Mouse (Mus musculus) T-helper 1 cell (primary cell): Measurements from ENCODE around the gene Perm1.

Experiments used
- in situ Hi-C: fragments of 300-600 bp; cut with MboI, MseI; formaldehyde crosslinking; loops from one replicate; pipeline ENCODE4 v1.15.1; 2025; ENCODE audit warnings: high pct_unique_total_duplicates

The Perm1 gene

DNA sequence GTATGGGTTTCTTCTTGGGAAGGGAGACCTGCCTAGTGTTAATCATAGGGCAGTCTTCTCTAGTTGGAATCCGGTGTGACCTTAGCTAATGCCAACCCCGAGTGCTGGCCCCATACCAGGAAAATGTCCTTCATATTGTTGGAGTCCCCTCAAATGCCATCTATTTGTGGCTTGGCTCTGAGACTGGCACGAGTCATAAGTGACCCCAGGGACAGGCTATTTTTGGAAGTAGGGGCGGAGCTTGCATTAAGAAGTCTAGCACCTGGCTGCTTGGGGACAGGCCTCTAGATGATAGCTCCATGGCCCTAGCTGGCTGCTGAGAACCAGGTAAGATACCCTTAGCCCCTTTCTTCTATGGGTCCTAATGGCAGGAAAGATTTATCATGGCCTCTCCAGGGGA lies at the start of gene Perm1:
Perm1 (plus strand) TSS at position 220 of the 400 bp plus-strand sequence.
- in situ Hi-C loops, result no loop called here

GRCm38 (mm10) chr4:156166477-156166876 lies 49.2 kb upstream of the Perm1 start:
- in situ Hi-C loops, result no loop called here

DNA sequence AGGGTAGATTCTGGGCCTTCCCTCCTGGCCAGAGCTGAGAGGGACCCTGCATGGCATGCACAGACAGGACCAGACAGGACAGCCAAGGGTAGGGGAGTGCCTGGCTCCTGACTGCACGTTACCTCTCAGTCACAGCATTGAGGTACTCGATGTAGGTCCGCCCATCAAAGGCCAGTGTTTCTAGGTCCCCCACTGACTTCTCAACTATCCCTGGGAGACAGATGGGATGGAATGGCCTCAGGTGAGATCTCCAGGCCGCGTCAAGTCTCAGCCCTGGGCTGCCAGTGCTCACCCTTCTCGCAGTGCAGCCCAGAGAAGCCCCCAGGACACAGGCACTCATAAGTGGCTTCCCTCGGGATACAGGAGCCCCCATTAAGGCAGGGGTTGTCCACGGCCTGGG lies 47.1 kb upstream of the Perm1 start:
- in situ Hi-C loops, result no loop called here

- in situ Hi-C loops, result no loop called here
These were observed 46.5 kb upstream of the Perm1 start for GRCm38 (mm10) chr4:156169129-156169528.

DNA sequence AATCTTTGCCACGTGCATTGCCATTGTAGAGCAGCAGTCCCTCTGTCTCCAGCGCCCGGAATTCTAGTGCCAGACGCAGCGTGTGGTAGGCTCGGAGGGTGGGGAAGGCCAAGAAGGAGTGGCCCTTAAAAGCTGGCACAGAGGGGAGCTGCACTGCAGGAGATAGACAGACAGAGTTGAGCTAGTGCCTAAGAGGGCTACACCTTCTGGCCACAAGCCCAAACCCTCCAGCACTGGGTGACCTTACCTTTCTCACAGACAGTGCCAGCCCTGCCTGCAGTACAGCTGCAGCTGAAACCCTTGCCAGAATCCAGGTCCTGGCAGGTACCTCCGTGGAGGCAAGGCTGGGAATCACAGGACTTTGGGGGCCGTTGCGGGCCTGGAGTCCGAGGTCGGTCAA lies 43.8 kb upstream of the Perm1 start:
- in situ Hi-C loops, result loop anchor here (5.0 kb wide), 1 partner anchor 730 kb away; no protein-coding TSS in a partner anchor

- in situ Hi-C loops, result no loop called here
These were observed 38.0 kb upstream of the Perm1 start for GRCm38 (mm10) chr4:156177630-156178029.

DNA sequence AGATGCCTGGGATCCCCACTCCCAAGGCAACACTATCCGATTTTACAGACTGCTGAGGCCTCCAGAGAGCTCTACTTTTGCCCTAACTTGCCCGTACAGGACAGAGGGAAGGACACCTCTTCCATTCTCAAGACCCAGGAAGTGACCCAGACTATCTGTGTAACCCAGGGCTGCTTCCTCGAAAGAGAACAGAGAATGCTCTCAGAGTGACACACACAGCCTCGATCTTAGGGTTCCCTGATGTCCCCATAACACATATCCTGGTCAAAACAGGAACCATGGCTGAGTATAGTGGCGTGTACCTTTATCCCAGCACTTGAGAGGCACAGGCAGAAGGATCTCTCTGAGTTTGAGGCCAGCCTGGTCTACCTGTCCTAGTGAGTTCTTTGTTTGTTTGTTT lies 31.9 kb upstream of the Perm1 start:
- in situ Hi-C loops, result no loop called here

DNA sequence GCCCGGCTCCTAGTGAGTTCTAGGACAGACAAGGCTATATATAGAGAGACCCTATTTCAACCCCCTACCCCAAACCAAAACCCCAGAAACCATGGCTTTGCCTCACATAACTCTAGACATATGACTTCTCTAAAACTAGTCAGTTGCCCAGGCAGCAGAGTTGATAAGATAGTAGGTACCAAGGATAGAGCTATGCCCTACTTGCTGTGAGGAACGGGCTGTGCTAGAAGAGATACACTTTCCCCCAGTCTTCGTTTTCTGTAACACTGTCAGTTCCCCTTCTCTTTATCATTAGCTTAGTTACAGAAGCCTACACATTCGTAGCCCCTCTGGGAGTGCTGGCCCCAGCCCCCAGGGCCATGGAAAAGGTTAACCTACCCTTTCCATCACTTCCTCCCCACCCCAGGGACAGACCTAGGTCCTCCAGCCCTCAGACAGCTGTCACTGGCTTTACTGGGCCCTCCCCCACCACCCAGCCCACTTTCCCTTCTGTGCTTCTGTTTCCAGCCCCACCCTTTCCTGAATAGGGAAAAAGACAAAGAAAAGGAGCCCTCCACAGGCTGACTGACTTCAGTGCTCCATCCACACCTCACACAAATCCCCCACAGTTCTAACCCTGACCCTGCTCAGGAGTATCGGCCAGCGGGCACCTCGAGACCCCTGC lies 31.2 kb upstream of the Perm1 start:
- in situ Hi-C loops, result no loop called here

DNA sequence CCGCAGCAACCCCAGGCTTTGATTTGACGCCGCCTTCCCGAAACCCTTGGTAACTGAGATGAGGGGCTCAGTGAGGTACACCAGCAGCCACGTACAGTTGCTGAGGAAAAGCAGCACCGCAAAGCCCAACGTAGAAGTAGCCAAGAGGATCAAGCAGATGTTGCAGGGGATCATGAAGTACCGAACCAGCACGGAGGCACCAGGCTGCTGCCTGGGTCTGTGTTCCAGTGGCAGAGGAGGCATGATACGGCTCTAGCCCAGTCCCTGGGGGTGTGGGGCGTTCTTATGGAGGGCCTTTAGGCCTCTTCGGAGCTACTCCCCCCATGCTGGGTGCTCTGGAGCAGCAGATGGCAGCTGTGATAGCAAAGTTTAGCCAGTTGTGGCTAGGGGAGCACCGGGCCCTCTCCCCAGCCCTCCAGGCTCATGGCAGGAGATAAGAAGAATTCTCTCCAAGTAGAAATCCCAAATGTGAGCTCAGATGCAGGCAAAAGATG lies 30.2 kb upstream of the Perm1 start:
- in situ Hi-C loops, result no loop called here

- in situ Hi-C loops, result no loop called here
These were observed 29.5 kb upstream of the Perm1 start for GRCm38 (mm10) chr4:156185950-156186850.

GRCm38 (mm10) chr4:156188162-156188810 lies 27.4 kb upstream of the Perm1 start:
- in situ Hi-C loops, result no loop called here

DNA sequence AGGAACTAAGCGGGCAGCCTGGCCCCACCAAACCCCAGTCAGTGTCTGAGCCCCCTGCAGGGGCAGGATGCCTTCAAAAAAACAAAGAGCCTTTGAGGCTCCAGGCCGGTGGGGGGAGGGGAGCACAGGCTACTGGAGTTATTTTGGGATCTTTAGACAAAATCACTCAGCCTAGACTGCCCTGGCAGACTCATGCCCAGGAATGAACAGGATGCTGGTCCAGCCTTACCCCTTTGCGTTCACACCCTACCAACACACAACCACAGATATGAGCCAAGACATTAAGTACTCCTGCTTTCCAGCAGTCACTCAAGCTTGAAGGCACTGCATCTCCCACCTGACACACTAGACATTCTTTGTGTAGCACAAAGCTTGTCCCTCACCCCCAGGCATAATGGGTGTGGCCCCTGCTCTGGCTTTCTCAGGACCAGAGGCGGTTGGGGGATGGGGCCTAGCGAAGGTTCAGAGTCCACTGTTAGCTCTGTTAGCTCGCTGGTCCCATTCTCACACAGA lies 26.8 kb upstream of the Perm1 start:
- in situ Hi-C loops, result no loop called here

DNA sequence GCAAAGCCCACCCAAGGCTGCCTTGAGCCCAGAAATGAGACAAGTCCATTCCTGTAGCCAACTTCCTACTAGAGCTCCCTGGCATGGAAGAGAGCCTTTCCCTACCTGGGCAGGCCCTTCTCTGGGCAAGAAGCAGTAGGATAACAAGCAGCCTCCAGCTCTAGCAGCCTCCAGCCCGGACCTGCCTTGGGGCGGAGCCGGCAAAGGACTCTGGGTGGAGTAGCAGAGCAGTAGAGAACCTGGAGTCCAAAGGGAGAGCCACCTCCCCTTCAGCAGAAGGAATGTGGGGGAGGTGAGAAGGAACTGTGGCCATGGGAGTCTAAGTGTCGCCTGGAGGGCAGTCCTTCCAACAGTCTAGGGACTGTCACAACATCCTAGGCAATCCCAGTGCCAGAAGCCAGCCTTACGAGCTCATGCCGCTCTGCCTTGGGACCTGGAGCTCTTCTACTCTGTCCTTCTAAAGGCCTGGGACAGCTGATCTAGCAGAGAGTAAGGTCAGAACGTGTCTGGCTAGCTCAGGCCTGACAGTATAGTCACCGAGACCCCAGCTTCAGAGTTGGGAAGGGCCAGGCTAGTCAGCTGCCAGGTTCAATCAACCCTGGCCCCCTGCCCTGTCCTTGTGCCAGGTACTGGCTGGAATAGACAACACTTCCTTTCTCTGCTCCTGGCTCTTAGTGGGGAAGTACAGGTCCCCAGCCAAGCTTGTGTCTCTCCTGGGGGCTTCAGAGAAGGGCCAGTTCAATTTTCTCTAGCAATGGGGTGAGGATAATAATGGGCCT lies 23.1 kb upstream of the Perm1 start:
- in situ Hi-C loops, result no loop called here

GRCm38 (mm10) chr4:156193200-156193590 lies 22.5 kb upstream of the Perm1 start:
- in situ Hi-C loops, result no loop called here

- in situ Hi-C loops, result no loop called here
These were observed 21.8 kb upstream of the Perm1 start for GRCm38 (mm10) chr4:156193906-156194305.

- in situ Hi-C loops, result no loop called here
These were observed 21.3 kb upstream of the Perm1 start for GRCm38 (mm10) chr4:156194346-156194745.

DNA sequence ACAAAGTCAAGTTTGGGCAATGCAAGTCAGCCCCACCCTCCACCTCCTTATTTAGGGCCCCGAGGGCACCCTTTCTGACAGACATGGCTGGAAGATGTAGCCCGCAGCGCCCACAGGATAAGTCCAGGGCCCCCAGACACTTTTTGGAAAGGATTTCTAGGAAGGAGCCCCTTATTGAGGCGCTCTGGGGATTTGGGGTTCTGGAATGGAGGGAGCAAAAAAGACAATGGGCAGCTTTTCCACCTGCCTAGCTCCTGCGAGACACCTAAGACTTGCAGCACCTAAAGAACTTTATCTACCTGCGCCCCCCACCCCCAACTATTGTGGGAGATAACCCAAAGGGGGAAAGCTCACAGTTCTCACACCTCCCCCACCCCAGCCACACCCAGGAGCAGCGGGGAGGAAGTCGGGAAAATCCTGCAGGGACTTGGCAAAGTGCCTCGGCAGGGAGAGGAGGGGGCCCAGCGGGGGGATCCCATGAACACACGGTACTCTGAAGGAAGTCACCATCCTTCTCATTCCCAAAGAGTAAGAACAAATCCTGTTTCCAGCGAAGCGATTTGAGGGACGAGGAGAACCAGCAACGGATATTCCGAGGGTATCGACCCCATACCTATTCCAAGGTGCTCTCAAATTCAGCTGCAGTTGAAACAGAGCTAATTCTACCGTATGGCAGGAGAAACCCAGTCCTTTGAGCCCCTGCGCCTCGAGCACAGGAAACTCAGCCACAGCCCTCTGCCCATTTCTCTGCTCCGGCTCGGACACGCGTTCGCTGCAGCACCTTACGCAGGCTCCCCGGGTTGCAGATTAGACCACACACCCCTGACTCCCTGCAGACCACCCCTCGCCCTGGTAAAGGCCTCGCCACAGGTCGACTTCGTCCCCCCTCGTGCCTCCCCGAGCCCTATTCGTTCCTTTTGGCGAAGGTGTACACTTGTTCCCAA lies 19.5 kb upstream of the Perm1 start:
- in situ Hi-C loops, result no loop called here

- in situ Hi-C loops, result no loop called here
These were observed 18.4 kb upstream of the Perm1 start, which contains the start of gene Agrn for GRCm38 (mm10) chr4:156197131-156197828. Gene Agrn, minus strand, starts transcription at chr4:156197488.

GRCm38 (mm10) chr4:156197829-156198205 lies 17.9 kb upstream of the Perm1 start:
- in situ Hi-C loops, result no loop called here
